Mouse (Mus musculus): ENCODE data around the gene Mri1.
A peak's percentile ranks its signal among the peaks of the same experiment; 100 is the strongest.

The Mri1 gene

DNA sequence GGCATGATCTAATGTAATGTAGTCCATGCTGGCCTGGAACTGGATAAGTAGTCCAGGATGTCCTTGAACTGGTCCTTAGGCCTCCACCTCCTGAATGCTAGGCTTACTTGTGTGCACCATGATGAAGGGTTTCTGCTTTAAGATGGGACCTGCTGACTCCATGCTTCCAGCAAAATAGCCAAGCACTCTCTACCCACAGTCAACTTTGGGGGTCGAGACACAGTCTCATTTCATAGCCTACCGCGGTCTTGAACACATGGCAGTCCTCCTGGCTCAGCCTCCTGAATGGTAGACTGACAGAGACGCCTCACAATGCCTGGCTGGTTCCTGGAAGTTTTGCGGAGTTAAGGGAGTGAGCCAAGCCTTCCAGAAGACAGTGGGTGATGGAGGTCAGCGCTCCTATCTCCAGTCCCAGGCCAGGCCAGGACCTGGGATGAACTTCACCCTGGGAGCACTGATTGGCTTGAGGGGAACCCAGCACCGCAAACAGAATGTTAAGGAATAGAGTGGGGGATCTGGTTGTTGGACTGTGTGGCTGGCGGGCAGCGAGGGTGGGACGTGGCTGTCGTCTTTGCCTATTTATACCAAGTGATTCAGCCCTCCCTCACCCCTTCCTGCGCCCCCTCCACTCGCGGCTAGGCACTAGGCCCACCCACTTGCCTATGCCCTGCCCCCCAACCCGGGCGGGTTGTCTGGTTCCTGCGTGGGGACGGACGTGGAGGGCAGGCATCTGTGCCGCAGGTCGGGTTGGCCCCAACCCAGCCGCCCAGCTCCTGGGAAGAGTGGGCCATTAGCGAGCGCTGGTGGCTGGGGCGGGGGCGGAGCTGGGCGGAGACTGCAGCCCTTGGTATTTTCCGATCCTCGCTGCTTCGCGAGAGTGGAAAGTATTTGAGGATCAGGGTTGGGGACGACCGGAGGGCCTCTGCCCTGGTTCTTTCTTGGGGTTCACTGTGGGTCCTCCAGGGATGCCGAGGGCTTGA lies 53.9 kb downstream of the Mri1 start:
- peak; percentile 86 for DNase-seq (ENCODE audit: low spot score)

DNA sequence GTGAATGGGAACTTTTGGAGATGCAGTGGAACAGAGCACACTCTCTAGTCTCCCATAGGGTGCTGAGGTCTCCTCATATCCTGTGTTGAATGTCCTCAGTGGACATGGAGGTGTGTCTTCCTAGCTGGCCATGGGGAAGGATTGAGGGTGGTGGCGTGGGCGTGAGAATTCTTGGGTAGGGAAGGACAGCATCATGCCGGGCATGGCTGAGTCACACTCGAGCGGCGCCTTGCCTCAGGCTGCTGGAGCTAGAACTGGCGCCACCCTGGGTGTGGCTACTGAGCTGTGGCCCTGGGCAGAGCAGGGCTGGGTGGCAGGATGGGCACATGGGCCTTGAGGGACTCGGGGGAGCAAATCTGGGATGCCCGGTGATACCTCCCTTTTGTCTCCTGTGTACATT lies 54.7 kb downstream of the Mri1 start:
- no peak for DNase-seq (ENCODE audit: low spot score)

DNA sequence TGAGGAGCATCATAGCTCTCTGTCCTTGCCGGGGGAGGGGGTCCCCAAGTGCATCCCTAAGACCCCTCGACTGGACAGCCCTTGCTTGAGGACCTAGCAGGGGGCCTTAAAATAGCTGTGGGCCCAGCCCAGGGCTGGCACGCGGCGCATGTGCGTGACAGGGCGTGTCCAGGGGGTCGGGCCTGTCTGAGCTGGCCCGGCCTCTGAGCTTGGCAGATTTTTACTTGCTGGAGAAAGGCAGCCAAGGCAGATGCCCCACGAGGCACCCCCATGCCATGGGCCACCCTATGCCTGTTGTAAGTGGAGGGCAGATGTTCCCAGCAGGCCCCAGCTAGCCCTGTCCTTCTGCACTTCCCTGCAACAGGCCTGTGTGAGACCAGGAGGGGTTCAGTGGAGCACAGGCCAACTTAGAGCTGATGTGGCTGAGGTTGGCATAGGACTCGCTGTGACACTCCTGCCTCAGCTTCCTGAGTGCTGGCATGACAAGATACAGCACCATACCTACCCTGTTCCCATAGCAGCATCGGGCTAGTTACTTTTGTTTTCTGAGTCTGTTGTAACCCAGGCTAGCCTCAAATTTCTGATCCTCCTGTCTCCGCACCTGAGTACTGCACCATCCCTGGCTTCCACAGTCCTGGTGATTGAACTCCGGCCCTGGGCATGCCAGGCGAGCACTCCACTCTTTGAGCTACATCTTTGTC lies 55.4 kb downstream of the Mri1 start:
- DNase-seq (ENCODE audit: low spot score), result peak; percentile 68

- peak; percentile 85 for DNase-seq (ENCODE audit: low spot score)
Observed at GRCm38 (mm10) chr8:84200652-84201544, 56.2 kb downstream of the Mri1 start.

- DNase-seq (ENCODE audit: low spot score), result peak; percentile 63
Observed at GRCm38 (mm10) chr8:84200126-84200555, 57.0 kb downstream of the Mri1 start.
